Mouse (Mus musculus) heart, postnatal 14 days (tissue): ENCODE measurements around the gene Notch2. TPM values are rescaled to one million over a fixed set of nuclear protein-coding genes. Genes with fewer than 3 reads are reported as not detected.

Experiments used
- total RNA-seq, 2 experiments: library from RNA; stranded (reverse); gene quantifications; 2 replicates each; pipeline ENCODE4 v1.2.3; 2021

The Notch2 gene
- total RNA-seq, 2 experiments from 2014 or later: 23.4 to 23.6 TPM

Other genes with a start within 250 kb of the Notch2 start
- 1,000 to 10,000 TPM; 1,706 to 1,771 TPM for gene Pde4dip, start 124.8 kb upstream of the Notch2 start, total RNA-seq
- 10 to 100 TPM; 36.9 to 41.6 TPM for gene Sec22b, start 112.3 kb upstream of the Notch2 start, total RNA-seq
- under 1 TPM in 1 of 2 experiments, not detected in 1; 0.15 TPM for gene Adam30, start 147.1 kb downstream of the Notch2 start, total RNA-seq
- gene Reg4, start 208.6 kb downstream of the Notch2 start, total RNA-seq: not detected